Mouse (Mus musculus): ENCODE results near the gene Fbxl13.

DNA sequence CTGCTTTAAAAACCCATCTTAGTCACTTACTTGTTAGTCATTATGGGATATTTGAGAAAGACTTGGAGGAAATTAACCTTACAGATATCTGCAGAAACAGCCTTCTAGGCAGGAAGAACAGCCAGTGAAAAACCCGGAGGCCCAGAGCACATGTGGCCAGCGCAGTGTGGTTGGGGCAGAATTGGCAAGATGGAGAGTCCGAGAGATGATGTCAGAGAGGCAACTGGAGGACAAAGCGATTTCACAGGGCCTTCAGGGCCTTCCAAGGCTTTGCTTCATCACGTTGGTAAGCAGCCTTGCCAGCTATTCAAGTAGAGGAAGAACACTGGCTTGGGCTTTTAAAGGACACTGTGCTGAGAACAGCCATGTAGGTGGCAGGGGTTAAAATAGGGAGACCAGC is 112.5 kb downstream of the Fbxl13 start:
- TF ChIP-seq TCF12 (IDR thresholded peaks at IDR 0.05; ENCODE audit: low read depth, low read length) (no peak), POLR2A (IDR thresholded peaks at IDR 0.05; ENCODE audit: control insufficient read depth in 1 of 2, insufficient read depth in 1 of 2, low read depth in 1 of 2, low read length in 2 of 2, poor library complexity in 1 of 2) (no peak), HCFC1 (IDR thresholded peaks at IDR 0.05; ENCODE audit: low read depth, low read length) (no peak), EP300 (IDR thresholded peaks at IDR 0.05; ENCODE audit: low read depth in 1 of 2, low read length in 2 of 2) (no peak), CTCF (IDR thresholded peaks at IDR 0.05 in 2 of 3, conservative IDR thresholded peaks at IDR 0.05 in 1 of 3; ENCODE audit: control insufficient read depth in 1 of 3, insufficient read depth in 1 of 3, low read depth in 2 of 3, low read length in 3 of 3, poor library complexity in 1 of 3, severe bottlenecking in 1 of 3) (no peak)
